Mouse (Mus musculus) ES-E14 (cell line): ENCODE results near the gene Trim63. TPM values are rescaled to one million over a fixed set of nuclear protein-coding genes. Genes with fewer than 3 reads are reported as not detected.

Source experiments
- DNase-seq: peaks from one replicate; pipeline ENCODE4 v3.0.0-alpha.2; 2013; ENCODE audit warnings: low read depth, low spot score
- H3K27ac ChIP-seq: 2 replicates; pipeline ENCODE4 v1.5.1; 2012; ENCODE audit warnings: low read depth, mild to moderate bottlenecking, low read length, moderate library complexity, mixed read lengths; ENCODE audit not compliant: poor library complexity, insufficient read depth, severe bottlenecking
- H3K36me3 ChIP-seq: 2 replicates; pipeline ENCODE4 v1.6.1; 2012; ENCODE audit warnings: mild to moderate bottlenecking, low read length, moderate library complexity, mixed read lengths; ENCODE audit not compliant: control insufficient read depth, poor library complexity, insufficient read depth, severe bottlenecking
- H3K4me1 ChIP-seq, 2 experiments: fragments of 150-350 bp in 1 of 2; sonication (generic) in 1 of 2; 2 replicates each; pipeline ENCODE4 v1.6.1; 2012; ENCODE audit warnings: low read length in 2 of 2, mild to moderate bottlenecking in 1 of 2, mixed read lengths in 1 of 2; ENCODE audit not compliant: control insufficient read depth in 2 of 2, insufficient read depth in 2 of 2, poor library complexity in 1 of 2
- H3K4me3 ChIP-seq, 2 experiments: fragments of 150-350 bp in 1 of 2; sonication (generic) in 1 of 2; 2 replicates each; pipeline ENCODE4 v1.5.1; 2012; ENCODE audit warnings: low read length in 2 of 2, low read depth in 1 of 2, mild to moderate bottlenecking in 1 of 2, mixed read lengths in 1 of 2; ENCODE audit not compliant: insufficient read depth in 1 of 2, poor library complexity in 1 of 2, severe bottlenecking in 1 of 2
- H3K9ac ChIP-seq: 2 replicates; pipeline ENCODE4 v1.6.1; 2012; ENCODE audit warnings: low read depth, mild to moderate bottlenecking, low read length, mixed read lengths; ENCODE audit not compliant: poor library complexity, insufficient read depth, severe bottlenecking
- H3K9me3 ChIP-seq: fragments of 150-350 bp; sonication (generic); 2 replicates; pipeline ENCODE4 v1.6.1; 2012; ENCODE audit warnings: low read depth, mild to moderate bottlenecking, low read length; ENCODE audit not compliant: control insufficient read depth, insufficient read depth
- CHD2 ChIP-seq: IDR thresholded peaks from 2 replicates; pipeline ENCODE4 v1.6.1; 2014; ENCODE audit warnings: mild to moderate bottlenecking, low read depth, low read length, inconsistent platforms
- HCFC1 ChIP-seq: IDR thresholded peaks from 2 replicates; pipeline ENCODE4 v1.6.1; 2012; ENCODE audit warnings: low read length, inconsistent platforms, borderline replicate concordance; ENCODE audit not compliant: insufficient read depth
- MAFK ChIP-seq: IDR thresholded peaks from 2 replicates; pipeline ENCODE4 v1.6.1; 2014; ENCODE audit warnings: mild to moderate bottlenecking, low read depth, low read length, inconsistent platforms; ENCODE audit not compliant: insufficient read depth
- ZC3H11A ChIP-seq: IDR thresholded peaks from 2 replicates; pipeline ENCODE4 v1.6.1; 2012; ENCODE audit warnings: low read depth, mild to moderate bottlenecking, inconsistent platforms, low read length, borderline replicate concordance
- ZNF384 ChIP-seq: IDR thresholded peaks from 2 replicates; pipeline ENCODE4 v1.6.1; 2012; ENCODE audit warnings: low read depth, low read length, inconsistent platforms
- in situ Hi-C, 2 experiments: fragments of 600-800 bp; cut with MboI; formaldehyde crosslinking; loops; one replicate each; pipeline ENCODE4 v1.15.1; 2025; ENCODE audit warnings: low sequenced_read_pairs in 2 of 2, inconsistent platforms in 1 of 2; ENCODE audit not compliant: unreplicated experiment in 2 of 2
- total RNA-seq: library from RNA; depleted of rRNA; stranded (reverse); fragments of 300-350 nt; gene quantifications from 2 replicates; pipeline ENCODE4 v1.2.3, GENCODE M21; 2012

Trim63 gene
- total RNA-seq, 1 experiment: 3.5 TPM

DNA sequence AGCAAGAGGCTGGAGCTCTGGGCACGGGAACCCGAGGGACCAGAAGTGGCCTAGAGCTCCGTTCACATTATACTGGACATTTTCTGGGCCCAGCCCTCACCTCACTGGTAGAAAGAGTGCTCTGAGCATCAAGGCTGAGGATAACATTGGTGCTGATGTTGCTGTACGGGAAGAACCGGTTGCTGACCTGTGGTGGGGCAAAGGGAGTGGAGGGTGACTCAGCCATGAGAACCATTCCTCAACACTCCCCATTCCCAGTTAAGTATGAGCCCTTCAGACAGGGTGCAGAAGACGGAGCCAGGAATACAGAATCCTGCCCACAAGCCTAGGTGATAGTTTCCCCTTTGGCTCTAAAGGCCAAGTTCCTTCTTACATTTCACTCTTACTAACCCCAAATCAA, 44.7 kb downstream of the Trim63 start:
- DNase-seq: no peak
- Histone ChIP-seq H3K27ac (no peak overlapping the region; the same call in 1 of the 2 replicates), H3K4me1 (peaks cover 5 to 28% of the 10 kb centered on the region in 2 experiments; a peak in 3 of 4 replicates), H3K9ac (no peak overlapping the region), H3K9me3 (no peaks in the 10 kb centered on the region), H3K36me3 (peaks cover 3% of the 10 kb centered on the region; the same call in 1 of the 2 replicates), H3K4me3 (no peak overlapping the region)
- in situ Hi-C loops: no loop called here
- TF ChIP-seq MAFK (no peak), HCFC1 (no peak), ZC3H11A (no peak), ZNF384 (no peak), CHD2 (no peak)

DNA sequence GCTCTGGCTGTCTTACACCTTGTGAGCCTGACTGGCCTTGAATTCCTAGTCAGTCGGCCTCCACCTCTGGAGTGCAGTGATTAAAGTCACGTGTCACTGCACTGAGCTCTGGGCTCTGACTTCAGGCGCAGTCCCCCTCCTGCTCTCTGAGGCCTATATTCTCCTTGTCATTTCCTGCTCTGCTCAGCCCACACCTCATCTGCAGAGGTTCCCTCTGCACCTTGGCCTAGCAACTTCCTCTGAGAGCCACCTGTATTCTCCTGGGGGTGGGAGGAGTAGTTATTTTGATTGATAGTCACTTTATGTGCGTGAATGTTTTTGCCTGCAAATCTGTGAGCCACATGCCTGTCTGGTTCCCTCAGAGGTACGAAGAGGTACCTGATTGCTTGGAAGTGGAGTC, 46.3 kb downstream of the Trim63 start:
- Histone ChIP-seq H3K4me1 (peaks cover 5 to 21% of the 10 kb centered on the region in 2 experiments; a peak in 3 of 4 replicates), H3K9ac (no peak overlapping the region), H3K9me3 (no peaks in the 10 kb centered on the region), H3K36me3 (peaks cover 1% of the 10 kb centered on the region; the same call in 1 of the 2 replicates), H3K27ac (no peak overlapping the region), H3K4me3 (no peak overlapping the region)
- DNase-seq: no peak
- in situ Hi-C loops: no loop called here
- TF ChIP-seq HCFC1 (no peak), ZNF384 (no peak), MAFK (no peak), CHD2 (no peak), ZC3H11A (no peak)

DNA sequence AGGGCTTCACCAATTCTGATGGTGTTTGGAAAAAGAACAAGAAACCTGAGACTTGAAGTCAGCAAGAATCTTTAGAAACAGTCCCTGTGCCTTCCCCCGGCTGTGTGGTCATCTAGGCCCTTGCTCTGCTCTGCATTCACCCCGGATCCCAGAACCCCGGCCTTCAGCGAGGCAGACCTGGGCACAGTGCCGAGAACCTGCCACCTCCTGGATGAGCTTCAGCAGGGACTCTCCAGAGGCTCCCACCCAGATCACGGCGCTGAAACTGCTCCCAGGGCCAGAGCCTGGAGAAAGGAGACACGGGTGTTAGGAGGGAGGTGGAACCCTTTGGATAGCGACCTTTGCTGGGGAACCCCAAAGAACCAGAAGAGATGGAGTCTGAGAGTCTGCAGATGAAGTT, 47.2 kb downstream of the Trim63 start:
- H3K9ac ChIP-seq: no peak overlapping the region
- no peak overlapping the region for H3K27ac ChIP-seq
- no peak for TF ChIP-seq HCFC1
- TF ChIP-seq CHD2: no peak
- no peak for TF ChIP-seq ZNF384
- no peak for TF ChIP-seq MAFK
- TF ChIP-seq ZC3H11A: no peak
- no peaks in the 10 kb centered on the region for H3K36me3 ChIP-seq
- H3K4me1 ChIP-seq: peaks cover under 1 to 14% of the 10 kb centered on the region in 2 experiments; a peak in 3 of 4 replicates
- DNase-seq: no peak
- H3K9me3 ChIP-seq: no peaks in the 10 kb centered on the region
- H3K4me3 ChIP-seq: no peak overlapping the region
- in situ Hi-C loops: no loop called here

DNA sequence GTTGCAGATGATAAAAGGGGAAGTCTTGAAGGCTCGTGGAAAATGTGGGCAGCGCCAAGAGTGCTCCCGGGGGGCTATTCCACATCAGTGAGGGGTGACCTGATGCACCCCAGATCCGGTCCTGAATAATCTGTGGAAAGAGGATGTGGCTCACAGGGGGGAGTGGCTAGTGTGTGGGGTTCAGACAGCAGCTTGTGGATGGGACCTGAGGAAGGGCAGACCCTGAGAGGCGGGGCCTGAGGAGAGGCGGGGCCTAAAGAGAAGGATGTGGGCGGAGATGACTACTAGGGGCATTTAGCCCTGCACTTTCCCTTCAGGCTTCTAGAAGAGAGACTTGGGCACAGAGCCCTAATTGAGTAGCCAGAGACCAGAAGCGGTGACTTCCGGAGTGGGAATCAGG, 47.7 kb downstream of the Trim63 start:
- Histone ChIP-seq H3K9ac (no peak overlapping the region), H3K36me3 (no peaks in the 10 kb centered on the region), H3K9me3 (no peaks in the 10 kb centered on the region), H3K27ac (no peak overlapping the region), H3K4me3 (no peak overlapping the region), H3K4me1 (peaks cover 0 to 10% of the 10 kb centered on the region in 2 experiments; a peak in 2 of 4 replicates)
- no peak for DNase-seq
- in situ Hi-C loops: no loop called here
- TF ChIP-seq HCFC1 (no peak), MAFK (no peak)

DNA sequence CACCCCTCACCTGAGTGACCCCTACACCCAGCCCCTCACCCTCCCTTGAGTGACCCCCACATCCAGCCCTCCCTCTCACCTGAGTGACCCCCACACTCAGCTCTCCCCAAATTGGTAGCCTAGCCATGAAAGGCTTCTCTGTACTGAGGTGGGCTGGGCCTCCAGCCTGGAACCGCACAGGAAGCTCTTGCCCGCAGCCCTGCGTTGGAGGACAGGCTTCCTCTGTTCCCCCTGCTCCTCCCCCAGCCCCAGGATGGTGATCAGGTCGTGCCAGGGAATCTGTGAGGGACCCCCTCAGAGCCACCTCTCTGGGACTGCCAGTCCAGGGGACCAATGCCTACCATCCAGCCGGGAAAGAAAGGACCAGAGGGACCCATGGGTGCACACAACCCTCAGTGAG, 50.4 kb downstream of the Trim63 start:
- in situ Hi-C loops: no loop called here
- Histone ChIP-seq H3K9ac (no peak overlapping the region), H3K9me3 (no peaks in the 10 kb centered on the region), H3K36me3 (no peaks in the 10 kb centered on the region), H3K4me1 (peaks cover 0 to 2% of the 10 kb centered on the region in 2 experiments; a peak in 2 of 4 replicates), H3K27ac (no peak overlapping the region), H3K4me3 (no peak overlapping the region)
- no peak for TF ChIP-seq ZC3H11A
- TF ChIP-seq HCFC1: no peak
- no peak for TF ChIP-seq CHD2
- TF ChIP-seq ZNF384: no peak
- TF ChIP-seq MAFK: no peak
- no peak for DNase-seq
